Mouse (Mus musculus) right cerebral cortex, postnatal 10 days (tissue): ENCODE results near the gene Nat8f6.
"Not testable (repeated sequence)": the region's sequence is repeated elsewhere in the genome, so short reads cannot be mapped to it uniquely, and the experiment has no call there.

Experiments
- DNase-seq, 2 experiments: peaks; one replicate each; pipeline ENCODE4 v3.0.0; 2021; ENCODE audit warnings: low spot score in 2 of 2

The Nat8f6 gene

DNA sequence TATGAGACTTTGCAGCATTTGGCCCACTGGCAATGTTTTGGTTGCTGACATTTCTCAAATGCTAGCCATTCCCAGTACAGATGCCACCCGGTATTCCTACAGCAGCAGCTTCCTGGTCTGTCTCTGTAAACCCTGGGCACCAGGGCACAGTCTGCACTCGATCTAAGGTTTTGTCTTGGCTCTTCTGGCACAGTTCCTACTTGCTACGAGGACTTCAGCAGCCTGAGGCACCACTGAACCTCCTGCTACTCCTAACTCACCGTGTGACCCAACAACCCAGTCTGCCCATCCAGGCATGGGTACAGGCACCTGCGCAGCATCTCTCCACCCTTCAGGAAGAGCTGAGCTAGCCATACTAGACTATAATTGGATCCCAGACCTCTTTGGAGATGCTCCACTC, 15.3 kb upstream of the Nat8f6 start:
- DNase-seq, result not testable (repeated sequence)

DNA sequence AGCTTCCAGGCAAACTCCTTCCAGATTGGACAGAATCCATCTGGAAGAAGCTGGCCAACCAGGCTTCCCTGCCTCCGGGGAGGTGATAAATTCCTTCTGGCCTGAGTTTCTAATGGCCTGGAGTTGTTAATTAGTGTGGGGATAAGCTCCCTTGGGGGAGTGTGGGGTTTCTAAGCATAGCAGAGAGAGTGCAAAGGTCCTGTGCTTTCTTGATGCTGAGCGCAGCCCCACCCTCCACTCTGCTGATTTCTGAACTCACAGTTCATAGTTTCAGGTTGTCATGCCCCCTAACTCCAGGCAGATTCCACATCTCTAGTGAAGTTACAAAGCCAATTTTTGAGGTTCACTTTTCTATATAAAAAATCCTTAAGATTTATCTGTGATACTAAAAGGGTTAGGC, 14.3 kb upstream of the Nat8f6 start:
- not testable (repeated sequence) for DNase-seq

DNA sequence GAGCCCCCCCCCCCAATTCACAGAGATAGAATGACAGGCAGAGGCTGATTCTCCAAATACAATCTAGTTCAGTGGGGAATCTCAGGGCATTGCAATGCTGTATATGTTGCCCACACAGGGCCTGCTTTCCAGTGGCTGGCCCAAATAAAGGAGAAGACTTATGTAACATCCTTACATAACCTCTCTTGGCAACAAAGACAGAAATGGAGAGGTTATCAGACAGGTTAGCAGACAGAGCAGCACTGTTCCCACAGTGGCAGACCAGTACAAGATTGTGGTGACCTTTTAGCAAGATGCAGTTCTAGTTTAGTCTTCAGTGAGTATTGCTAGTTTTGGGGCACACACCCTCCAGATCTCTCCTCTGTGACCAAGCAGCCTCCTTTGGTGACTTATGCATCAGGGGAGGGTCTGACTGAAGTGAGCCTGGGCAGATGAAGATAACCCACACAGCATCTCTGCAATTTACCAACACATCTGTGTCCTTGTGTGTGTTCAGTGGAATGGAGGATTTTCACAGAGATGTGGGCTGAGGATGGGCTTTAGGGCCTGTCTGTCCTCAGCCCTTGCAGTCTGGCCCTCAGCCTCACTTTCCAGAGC, 13.8 kb upstream of the Nat8f6 start:
- not testable (repeated sequence) for DNase-seq

DNA sequence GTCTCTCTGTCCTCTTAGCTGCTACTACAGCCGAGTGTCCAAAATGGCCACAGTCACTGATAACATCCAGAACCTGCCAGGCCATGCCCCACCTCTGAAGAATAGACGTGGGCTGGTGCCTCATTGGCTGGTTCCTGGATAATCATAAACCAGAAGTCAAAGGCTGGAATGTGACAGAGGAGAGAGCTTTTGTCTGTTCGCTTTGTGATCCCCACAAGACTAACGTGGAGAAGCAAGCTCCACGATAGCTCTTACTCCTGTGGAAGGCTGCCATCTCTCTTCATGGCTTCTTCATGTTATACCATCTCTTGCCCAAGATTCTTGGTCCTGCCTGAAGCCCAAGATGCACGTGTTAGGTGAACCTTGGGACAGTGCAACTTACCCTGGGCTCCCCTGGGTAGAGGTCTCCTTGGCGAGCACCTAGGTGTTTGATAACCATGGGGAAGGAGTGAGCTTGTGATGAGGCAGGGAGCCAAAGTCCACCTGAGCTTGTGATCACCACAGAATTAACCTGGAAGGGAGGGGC, 11.1 kb upstream of the Nat8f6 start, which contains the start of gene Nat8:
Nat8 (minus strand) TSS at position 287 of the 526 bp plus-strand sequence.
- DNase-seq, result no peak

DNA sequence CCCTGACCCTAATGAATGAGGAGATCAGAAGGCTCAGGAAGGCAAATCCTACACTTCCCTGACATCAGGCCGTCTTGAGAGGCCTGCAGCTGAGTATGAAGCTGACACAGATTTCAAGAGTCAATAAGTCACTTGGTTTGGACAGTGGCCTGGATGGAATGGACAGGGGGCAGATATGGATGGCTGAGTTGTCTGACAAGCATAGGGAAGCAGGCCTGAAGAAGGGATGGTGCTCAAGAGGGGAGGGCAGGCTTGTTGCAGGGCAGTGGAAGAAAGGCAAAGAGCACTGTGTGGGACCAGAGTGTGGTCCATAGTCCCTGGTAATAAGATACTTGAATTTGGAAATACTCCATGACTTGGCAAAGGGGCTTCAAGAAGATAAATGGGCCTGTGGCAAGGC, 8.7 kb upstream of the Nat8f6 start:
- DNase-seq, result no peak

DNA sequence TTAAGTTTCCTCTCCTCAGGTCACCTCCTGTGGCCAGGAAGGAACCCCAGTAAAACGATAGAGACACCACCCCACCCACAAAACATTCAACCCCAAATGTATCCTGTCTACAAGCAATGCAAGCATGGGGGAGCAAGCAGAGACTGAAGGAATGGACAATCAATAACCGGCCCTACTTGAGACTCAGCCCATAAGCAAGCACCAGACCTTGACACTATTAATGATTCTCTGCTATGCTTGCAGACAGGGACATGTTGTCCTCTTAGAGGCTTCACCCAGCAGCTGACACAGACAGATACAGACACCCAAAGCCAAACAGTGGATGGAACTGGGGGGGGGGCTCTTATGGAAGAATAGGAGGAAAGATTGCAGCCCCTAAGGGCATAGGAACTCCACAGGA, 5.1 kb upstream of the Nat8f6 start:
- DNase-seq, result no peak

DNA sequence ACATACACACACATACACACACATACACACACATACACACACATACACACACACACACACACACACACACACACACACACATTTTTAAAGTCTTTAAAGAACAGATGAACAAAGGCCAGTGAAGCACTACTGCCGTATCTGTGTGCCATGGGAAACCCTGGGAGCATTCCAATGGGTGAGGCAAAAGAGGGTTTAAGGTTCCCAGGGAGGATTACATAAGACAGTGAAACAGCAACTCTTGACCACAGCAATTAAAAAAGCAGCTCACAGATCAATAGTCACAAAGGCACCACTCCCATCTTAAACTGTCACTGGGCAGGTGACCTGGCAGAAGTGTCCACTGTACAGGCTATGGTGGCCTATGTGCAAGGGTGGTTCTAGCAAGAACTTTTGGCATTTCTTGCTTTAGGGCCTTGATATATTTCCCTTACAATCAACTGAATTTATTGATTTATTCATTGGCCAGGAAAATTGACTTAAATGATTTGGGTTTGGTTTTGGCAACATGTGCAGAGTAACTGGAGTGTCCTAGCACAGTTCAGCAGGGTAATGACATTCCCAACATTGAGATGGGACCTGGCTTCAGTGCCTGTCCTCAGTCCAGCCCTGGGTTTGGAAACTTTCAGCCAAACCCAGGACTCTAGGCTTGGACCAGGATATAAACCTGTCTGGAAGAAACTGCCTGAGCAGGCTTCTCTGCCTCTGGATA, 2.8 kb upstream of the Nat8f6 start:
- no peak for DNase-seq

DNA sequence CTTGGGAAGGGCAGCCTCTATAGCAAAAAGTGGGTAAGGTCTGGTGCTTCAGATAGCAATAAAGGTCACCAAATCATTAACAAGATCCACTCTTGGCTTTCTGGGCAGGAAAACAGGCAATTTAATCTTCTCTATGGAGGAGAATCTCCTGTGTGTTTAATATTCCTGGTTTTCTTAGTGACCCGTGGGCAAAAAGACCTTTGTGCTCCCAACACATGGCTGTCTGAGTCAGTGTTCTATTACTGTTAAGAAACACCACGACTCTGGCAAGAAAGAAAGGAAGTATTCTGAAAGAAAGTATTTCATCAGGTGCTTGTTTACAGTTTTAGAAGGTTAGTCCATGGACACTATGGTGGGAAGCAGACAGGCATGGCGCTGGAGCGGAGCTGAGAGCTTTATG, 1.5 kb upstream of the Nat8f6 start:
- no peak for DNase-seq

DNA sequence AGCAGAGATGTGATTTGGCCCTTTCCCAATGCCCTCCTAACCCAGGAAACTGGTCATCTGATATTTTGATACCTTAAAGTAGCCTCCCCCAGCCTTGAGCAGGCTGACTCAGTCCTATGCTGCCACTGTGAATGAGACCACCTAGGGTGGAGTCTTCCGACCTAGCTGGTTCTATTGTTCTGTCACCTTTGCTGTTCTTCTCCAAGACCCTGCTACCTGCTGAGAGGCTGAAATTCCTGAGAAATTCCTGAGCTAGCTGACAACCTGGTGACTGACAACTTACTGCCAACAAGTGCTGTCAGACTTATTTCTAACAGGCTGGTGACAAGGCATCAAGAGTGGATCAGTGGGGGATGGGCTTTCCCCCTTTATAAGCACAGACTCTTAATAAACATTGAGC, 2.4 kb downstream of the Nat8f6 start:
- no peak for DNase-seq

DNA sequence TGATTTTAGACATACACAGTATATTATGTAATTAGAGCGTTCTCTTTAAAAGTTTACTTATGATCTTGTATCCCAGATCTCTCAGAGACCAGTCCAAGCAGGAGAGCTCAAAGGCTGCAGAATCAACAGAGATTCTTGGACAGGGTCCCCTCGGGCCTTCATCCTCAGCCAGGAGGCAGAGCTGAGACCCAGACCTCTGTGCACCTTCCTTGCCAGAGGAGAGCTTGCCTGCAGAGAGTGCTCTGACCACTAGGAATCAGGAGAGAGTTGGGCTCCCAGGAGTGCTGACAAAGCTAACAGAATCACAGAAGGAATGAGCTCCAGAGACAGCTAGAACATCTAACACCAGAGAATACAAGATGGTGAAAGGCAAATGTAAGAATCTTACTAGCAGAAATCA, 7.4 kb downstream of the Nat8f6 start:
- DNase-seq, result no peak

DNA sequence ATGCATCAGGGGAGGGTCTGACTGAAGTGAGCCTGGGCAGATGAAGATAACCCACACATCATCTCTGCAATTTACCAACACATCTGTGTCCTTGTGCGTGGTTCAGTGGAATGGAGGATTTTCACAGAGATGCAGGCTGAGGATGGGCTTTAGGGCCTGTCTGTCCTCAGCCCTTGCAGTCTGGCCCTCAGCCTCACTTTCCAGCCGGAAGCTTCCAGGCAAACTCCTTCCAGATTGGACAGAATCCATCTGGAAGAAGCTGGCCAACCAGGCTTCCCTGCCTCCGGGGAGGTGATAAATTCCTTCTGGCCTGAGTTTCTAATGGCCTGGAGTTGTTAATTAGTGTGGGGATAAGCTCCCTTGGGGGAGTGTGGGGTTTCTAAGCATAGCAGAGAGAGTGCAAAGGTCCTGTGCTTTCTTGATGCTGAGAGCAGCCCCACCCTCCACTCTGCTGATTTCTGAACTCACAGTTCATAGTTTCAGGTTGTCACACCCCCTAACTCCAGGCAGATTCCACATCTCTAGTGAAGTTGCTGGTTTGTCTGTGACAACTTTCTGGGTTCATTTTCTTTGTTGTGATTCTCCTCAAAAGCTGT, 9.7 kb downstream of the Nat8f6 start:
- not testable (repeated sequence) for DNase-seq

DNA sequence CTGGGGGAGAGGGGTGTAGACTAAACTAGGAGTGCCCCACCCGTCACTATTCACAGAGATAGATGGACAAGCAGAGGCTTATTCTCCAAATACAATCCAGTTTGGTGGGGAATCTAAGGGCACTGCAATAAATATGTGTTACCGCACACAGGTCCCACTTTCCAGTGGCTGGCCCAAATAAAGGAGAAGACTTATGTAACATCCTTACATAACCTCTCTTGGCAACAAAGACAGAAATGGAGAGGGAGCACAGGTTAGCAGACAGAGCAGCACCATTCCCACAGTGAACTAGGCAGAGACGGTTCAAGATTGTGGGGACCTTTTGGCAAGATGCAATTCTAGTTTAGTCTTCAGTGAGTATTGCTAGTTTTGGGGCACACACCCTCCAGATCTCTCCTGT, 10.2 kb downstream of the Nat8f6 start:
- DNase-seq, result not testable (repeated sequence)

DNA sequence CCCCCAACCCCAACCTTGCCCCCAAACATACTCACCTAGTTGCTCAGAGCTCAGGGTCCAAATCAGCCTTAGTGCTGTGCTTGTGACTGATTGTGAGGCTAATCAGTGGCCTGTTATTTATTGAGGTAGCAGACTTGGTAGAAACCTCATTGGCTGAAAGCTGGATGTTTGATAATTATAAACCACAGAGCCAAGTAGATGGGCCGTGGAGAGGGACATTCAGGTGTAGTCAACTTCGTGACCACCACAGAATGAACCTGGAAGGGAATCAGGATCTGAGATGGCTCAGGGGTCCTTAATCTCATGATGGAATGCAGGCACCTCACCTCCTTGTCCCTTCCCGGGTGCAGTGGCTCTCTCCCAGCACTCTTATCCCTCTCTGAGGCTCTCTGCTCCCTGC, 11.0 kb downstream of the Nat8f6 start:
- not testable (repeated sequence) for DNase-seq

DNA sequence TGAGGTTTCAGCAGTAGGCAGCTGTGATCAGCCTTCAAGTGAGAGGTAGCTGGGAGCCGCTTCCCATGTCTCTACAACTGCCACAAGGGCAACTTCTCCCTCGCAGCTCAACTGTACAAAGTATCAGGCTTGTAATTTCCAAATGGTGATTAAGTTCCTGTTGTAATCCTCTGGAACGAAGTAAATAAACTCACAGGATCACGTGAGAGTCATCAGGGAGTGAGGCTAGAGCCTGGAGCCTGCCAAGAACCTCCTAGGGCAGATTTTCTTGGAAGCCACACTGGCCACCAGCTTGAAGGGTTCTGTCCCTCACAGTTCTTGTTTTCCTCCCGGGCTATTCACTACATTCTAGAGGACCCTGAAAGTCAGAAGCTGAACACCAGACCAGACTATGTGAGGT, 17.6 kb downstream of the Nat8f6 start:
- not testable (repeated sequence) for DNase-seq

DNA sequence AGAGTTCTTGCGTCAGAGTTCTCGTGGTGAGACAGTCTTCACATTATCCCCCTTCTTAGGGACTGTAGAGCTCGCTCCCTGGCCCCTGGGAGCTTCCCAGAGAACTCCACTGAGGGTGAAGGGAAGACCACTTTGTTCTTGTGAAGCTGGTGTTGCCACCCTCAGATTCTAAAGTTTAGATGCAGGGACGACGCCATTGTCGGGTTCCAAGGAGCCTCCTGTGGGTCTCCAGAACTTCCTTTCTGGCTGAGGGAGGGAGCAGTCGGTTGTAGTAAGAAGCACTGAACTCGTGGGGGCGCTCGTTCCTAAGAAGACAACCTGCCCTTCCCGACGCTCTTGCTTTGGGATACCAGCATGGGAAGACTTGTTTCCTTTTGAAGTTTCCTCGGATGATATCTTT, 55.2 kb downstream of the Nat8f6 start, which contains the start of gene Nat8f3:
Nat8f3 (minus strand) TSS at position 223 of the 400 bp plus-strand sequence.
- peak; percentile 19 to 32 for DNase-seq

DNA sequence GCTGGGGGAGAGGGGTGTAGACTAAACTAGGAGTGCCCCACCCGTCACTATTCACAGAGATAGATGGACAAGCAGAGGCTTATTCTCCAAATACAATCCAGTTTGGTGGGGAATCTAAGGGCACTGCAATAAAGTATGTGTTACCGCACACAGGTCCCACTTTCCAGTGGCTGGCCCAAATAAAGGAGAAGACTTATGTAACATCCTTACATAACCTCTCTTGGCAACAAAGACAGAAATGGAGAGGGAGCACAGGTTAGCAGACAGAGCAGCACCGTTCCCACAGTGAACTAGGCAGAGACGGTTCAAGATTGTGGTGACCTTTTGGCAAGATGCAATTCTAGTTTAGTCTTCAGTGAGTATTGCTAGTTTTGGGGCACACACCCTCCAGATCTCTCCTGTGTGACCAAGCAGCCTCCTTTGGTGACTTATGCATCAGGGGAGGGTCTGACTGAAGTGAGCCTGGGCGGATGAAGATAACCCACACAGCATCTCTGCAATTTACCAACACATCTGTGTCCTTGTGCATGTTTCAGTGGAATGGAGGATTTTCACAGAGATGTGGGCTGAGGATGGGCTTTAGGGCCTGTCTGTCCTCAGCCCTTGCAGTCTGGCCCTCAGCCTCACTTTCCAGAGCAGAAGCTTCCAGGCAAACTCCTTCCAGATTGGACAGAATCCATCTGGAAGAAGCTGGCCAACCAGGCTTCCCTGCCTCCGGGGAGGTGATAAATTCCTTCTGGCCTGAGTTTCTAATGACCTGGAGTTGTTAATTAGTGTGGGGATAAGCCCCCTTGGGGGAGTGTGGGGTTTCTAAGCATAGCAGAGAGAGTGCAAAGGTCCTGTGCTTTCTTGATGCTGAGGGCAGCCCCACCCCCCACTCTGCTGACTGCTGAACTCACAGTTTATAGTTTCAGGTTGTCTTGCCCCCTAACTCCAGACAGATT, 57.4 kb downstream of the Nat8f6 start:
- not testable (repeated sequence) for DNase-seq

DNA sequence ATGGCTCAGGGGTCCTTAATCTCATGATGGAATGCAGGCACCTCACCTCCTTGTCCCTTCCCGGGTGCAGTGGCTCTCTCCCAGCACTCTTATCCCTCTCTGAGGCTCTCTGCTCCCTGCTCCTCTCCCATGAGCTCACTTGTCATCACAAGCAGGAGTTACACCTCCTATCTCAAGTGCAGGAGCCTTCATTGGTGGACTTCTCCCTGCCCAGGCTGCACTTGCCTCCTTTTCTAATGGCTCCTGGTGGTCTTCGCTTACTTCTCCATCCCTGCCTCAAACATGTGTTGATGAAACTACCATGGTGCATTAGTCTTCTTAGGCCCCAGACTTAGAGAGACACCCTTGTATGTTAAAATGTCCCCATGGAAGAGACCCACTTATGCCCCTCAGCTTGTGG, 58.1 kb downstream of the Nat8f6 start:
- not testable (repeated sequence) for DNase-seq
